9 mouse cellular contexts compared by ENCODE assay signal in the genomic region with DNA sequence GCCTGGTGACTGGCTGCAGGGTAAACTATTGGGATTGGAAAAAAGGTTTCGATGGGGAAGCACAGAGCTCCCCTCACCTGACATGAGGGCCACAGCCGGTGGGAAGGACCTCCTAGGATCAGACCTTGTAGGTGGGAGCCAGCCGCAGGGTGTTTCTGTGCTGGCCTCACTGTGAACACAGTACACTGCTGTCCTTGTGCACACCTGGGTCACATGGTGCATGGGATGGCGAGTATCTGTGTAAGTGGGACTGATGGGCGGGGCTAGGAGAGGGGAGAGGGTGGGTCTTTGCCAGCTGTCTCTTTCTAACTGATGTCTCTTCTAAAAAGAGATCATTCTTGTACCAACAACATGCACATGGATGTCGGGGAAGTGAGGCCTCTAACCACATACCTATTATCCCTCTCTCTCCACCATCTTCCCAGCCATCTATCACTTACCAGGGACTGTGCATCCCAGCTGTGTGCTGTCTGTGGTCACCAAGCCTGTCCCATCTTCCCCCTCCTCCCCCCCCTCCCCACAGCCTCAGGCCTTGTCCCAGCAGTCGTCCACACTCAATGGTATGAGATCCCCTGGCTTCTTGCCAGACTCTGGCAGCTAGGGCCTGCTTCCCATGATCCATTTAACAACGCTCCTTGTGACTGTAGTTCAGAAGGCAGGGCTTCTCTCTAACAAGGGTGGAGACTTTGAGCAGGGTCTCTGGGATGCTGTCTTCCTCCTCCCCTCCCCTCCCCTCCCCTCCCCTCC.
A peak's percentile ranks its signal among the peaks of the same experiment; 100 is the strongest.
DNase-seq lines count a peak whose midpoint lies in the region; ATAC-seq and TF ChIP-seq lines count a peak whose summit lies in the region.
"Had no signal": no experiment of that assay in that cellular context is flagged by ENCODE, and none has a peak within 500 bp of the region (broad histone marks: within the 10 kb centered on the region; RNA-seq: fewer than 3 reads in every experiment).

No protein-coding gene starts in this region.

- H3K4me1 ChIP-seq in intestine, embryonic 14.5 days (replicated peaks; ENCODE audit: control insufficient read depth, insufficient read depth, low read length): 0 out of 2 replicates have a peak, but pooled peaks cover 7% of the 10 kb centered on the region
- H3K4me1 ChIP-seq in intestine, postnatal 0 days (replicated peaks; ENCODE audit: control insufficient read depth, insufficient read depth, low read length): no peaks in the 10 kb centered on the region
- peaks cover 40% of the 10 kb centered on the region for H3K4me1 ChIP-seq in forebrain, postnatal 0 days (ENCODE audit: insufficient read depth)

- peak; percentile 55 for DNase-seq in intestine, embryonic 14.5 days (ENCODE audit: low spot score)
- DNase-seq in brain, embryonic 14.5 days (ENCODE audit: low read depth): peak; percentile 92
- peak; percentile 63 for DNase-seq in forebrain, postnatal 0 days
- peak; percentile 52 for DNase-seq in lung, postnatal 36 days
- no peak for DNase-seq in frontal cortex, postnatal 36 days (ENCODE audit: low spot score in 2 of 2)
- DNase-seq in thymus, postnatal 25 days: no peak
- DNase-seq: gastrocnemius, postnatal 36 days had no signal

- H3K36me3 ChIP-seq in intestine, embryonic 14.5 days (ENCODE audit: control insufficient read depth, insufficient read depth, low read length): no peaks in the 10 kb centered on the region
- no peaks in the 10 kb centered on the region for H3K36me3 ChIP-seq in intestine, postnatal 0 days (ENCODE audit: control insufficient read depth, insufficient read depth)
- no peaks in the 10 kb centered on the region for H3K36me3 ChIP-seq in forebrain, postnatal 0 days (ENCODE audit: insufficient read depth)

- H3K27ac ChIP-seq in intestine, embryonic 14.5 days (ENCODE audit: low read depth): no peak overlapping the region
- no peak overlapping the region for H3K27ac ChIP-seq in intestine, postnatal 0 days (ENCODE audit: low read depth, low read length)
- H3K27ac ChIP-seq in forebrain, postnatal 0 days (ENCODE audit: low read depth, low read length): peak overlapping the region; percentile 96

- no peak overlapping the region for H3K4me2 ChIP-seq in intestine, embryonic 14.5 days (ENCODE audit: low read length)
- no peak overlapping the region for H3K4me2 ChIP-seq in intestine, postnatal 0 days (replicated peaks; ENCODE audit: low read depth)
- no peak overlapping the region for H3K4me2 ChIP-seq in forebrain, postnatal 0 days (ENCODE audit: low read depth)

- no peaks in the 10 kb centered on the region for H3K27me3 ChIP-seq in intestine, embryonic 14.5 days (replicated peaks; ENCODE audit: control insufficient read depth, insufficient read depth, low read length)
- no peaks in the 10 kb centered on the region for H3K27me3 ChIP-seq in intestine, postnatal 0 days (replicated peaks; ENCODE audit: control insufficient read depth, insufficient read depth, low read length)
- H3K27me3 ChIP-seq in forebrain, postnatal 0 days (ENCODE audit: insufficient read depth, low read length): no peaks in the 10 kb centered on the region

- WGBS in intestine, embryonic 14.5 days: 55% methylated on average over 8 of the region's 8 CpGs
- WGBS in intestine, postnatal 0 days: 50% methylated on average over 8 of the region's 8 CpGs
- WGBS in forebrain, postnatal 0 days: 48% methylated on average over 8 of the region's 8 CpGs

- no peak for ATAC-seq in intestine, embryonic 14.5 days (replicated peaks; ENCODE audit: low FRiP score, low TSS enrichment, low read depth)
- no peak for ATAC-seq in intestine, postnatal 0 days
- ATAC-seq in forebrain, postnatal 0 days: no peak
- ATAC-seq in erythroblast, adult 5-6 weeks (replicated peaks; ENCODE audit: low FRiP score, poor library complexity, severe bottlenecking): no peak

- H3K9me3 ChIP-seq in intestine, embryonic 14.5 days (ENCODE audit: control insufficient read depth, low read length): no peaks in the 10 kb centered on the region
- no peaks in the 10 kb centered on the region for H3K9me3 ChIP-seq in intestine, postnatal 0 days (ENCODE audit: control insufficient read depth)
- H3K9me3 ChIP-seq in forebrain, postnatal 0 days (ENCODE audit: low read length): no peaks in the 10 kb centered on the region

- H3K9ac ChIP-seq in intestine, embryonic 14.5 days (ENCODE audit: low read length): no peak overlapping the region
- no peak overlapping the region for H3K9ac ChIP-seq in intestine, postnatal 0 days (ENCODE audit: low read depth, low read length)
- peak overlapping the region; percentile 51; the same call in 1 of the 2 replicates for H3K9ac ChIP-seq in forebrain, postnatal 0 days

- no peak overlapping the region for H3K4me3 ChIP-seq in intestine, embryonic 14.5 days (ENCODE audit: low read depth, low read length)
- no peak overlapping the region for H3K4me3 ChIP-seq in intestine, postnatal 0 days (ENCODE audit: low read depth, low read length)
- H3K4me3 ChIP-seq in forebrain, postnatal 0 days (ENCODE audit: low read depth, low read length): no peak overlapping the region

- no peak for TF ChIP-seq POLR2A in brain, embryonic 14.5 days (IDR thresholded peaks at IDR 0.05; ENCODE audit: borderline replicate concordance, extremely low read depth, insufficient read depth, insufficient read length, poor library complexity, severe bottlenecking)

- no peak for TF ChIP-seq CTCF in intestine, postnatal 0 days (IDR thresholded peaks at IDR 0.05; ENCODE audit: low read depth)
- no peak for TF ChIP-seq CTCF in brain, embryonic 14.5 days (IDR thresholded peaks at IDR 0.05; ENCODE audit: borderline replicate concordance, extremely low read depth, insufficient read depth, insufficient read length)
- no peak for TF ChIP-seq CTCF in forebrain, postnatal 0 days (IDR thresholded peaks at IDR 0.05; ENCODE audit: low read depth)

Comparison
In these comparisons a context has a peak if more than half of its experiments do, and no peak if none do; other contexts are left out.
1. DNase-seq: peak in intestine, embryonic 14.5 days (single experiment), brain, embryonic 14.5 days (single experiment), forebrain, postnatal 0 days (single experiment) and lung, postnatal 36 days (single experiment); none in frontal cortex, postnatal 36 days (0 of 2) and thymus, postnatal 25 days (single experiment).